Mouse (Mus musculus) kidney, postnatal 10 days (tissue): Measurements from ENCODE around the gene Naglu.

ENCODE experiments used
- DNase-seq: peaks from one replicate; pipeline ENCODE4 v3.0.0; 2021; ENCODE audit warnings: mixed read lengths

The Naglu gene

DNA sequence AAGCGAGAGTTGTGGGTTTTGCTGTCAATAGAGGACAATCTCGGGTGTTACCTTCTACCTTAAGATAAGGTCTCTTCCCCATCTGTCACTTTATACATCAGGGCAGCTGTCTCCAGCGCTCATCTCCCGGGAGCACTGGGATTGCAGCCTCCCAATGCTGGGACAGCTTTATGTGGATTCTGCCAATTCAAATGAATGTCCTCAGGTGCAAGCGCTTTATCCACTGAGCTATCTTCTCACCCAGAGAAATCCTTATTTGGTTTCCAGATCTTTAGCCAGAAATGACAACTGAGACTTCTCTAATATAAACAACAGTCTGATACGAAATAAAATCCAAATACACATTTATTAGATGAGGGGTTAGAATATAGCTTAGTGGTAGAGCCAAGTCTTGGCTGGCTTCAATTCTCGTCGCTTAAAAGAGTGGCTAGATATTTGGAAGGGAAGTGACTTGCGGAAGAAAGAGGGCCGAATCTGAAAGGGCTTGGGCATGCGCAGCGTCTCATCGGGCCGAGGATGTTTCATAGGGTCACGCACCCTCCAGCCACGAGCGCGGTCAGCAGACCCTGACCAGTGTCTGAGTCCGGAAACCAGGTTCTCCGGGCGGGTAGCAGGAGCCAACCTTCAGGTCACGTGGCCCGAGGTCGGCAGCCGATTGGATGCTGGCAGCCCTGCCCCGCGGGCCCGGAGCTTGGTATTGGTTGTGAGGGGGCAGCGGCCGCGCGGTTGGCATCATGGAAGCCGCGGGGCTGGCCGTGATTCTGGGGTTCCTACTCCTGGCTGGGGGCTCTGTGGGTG, at the start of gene Naglu:
Naglu (plus strand) TSS at position 622 of the 798 bp plus-strand sequence.
- DNase-seq, result peak; percentile 98

DNA sequence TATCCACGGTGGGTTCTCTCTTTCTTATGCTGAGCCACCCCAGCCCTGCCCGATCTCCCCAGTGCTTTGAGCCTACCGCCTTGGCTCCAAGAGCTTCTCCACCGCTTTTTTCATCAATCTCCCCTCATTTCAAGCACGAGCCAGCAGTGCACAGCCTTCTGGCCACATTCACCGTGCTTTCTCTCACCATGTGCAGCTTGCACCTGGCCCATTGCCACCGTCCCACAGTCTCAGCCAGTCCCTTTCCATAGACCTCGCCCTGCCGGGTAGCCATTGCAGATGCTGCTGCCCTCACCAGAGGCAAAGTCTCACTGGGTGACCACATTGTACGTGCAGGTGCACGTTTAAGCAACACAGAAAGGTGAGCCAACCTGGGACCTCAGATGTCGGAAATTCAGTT, 46.4 kb upstream of the Naglu start:
- DNase-seq, result peak; percentile 16

DNA sequence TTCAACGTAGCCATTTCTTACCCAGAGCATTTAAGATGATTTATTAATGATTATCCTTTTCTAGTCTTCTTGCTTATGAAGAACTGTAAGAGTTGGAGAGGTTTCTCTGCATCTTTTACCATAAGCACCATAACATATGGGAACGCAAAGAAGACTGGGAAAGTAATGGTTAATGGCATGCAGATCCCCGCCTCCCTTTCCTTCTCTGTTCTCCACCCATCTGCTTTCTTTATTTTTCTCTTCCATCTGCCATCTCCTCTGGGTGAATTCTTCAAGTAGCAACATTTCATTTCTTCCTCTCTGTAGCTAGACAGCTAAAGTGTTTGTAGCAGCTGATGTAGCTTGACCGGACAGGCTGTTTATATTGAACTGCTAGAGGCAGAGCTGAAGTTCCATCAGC, 45.8 kb upstream of the Naglu start:
- DNase-seq, result no peak

DNA sequence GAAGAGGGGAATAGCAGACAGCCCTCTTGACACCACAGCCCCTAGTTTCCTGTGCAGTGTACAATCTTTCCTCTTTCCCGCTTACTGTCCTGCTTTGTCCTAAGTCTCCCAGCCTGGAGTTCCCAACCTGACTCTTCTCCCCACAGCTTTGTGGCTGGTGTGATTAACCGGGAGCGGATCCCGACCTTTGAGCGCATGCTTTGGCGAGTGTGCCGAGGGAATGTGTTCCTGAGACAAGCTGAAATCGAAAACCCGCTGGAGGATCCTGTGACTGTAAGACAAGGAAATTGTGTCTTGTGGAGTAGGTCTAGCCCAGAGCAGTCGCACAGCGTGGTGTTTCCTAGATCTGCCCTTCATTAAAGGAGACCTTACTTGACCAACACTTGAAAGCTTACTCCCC, 42.7 kb upstream of the Naglu start:
- no peak for DNase-seq

DNA sequence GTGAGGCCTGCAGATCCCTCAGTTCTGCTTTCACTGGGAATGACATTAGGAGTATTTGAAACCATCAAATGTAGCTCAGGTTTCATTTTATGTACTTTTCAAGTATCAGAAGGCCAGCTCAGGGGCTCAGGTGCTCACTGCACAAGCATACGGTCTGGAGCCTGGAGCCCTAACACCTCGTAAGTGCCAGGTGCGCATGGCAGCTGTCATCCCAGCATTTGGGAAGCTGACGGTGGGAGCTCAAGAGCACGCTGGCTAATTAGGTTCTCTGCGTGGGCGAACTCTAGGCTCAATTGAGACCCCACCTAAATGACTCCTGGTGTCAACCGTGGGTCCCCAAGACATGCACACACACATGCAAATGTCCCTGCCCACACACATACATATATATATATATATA, 40.5 kb upstream of the Naglu start:
- DNase-seq, result no peak

DNA sequence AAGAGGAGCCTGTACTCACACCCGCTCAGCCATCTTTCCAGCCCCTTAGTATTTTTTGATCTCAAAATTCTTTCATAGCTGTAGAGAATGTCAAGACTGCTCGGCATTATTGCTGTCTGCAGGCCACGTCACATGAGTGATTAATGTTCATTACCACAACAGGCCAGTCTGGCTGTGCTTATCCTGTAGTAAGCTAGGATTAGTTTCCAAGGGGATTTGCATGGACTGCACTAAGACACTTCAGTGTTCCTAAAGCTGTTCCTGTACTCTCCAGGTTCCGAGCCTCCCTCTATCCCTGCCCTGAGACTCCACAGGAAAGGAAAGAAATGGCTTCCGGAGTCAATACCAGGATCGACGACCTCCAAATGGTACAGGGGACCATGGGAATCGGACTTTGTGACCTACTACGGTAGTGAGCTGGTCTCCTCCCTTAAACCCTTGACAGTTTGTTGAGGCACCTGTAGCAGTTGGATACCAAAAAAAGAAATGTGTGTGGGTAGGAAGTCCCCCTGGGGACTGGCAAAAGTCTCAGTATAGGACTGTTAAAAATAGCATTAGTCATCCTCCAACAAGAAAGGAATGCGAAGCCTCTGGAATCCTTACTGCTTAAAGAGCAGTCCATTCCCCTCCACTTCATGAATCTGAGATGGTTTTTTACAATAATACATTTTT, 39.5 kb upstream of the Naglu start:
- DNase-seq, result no peak

DNA sequence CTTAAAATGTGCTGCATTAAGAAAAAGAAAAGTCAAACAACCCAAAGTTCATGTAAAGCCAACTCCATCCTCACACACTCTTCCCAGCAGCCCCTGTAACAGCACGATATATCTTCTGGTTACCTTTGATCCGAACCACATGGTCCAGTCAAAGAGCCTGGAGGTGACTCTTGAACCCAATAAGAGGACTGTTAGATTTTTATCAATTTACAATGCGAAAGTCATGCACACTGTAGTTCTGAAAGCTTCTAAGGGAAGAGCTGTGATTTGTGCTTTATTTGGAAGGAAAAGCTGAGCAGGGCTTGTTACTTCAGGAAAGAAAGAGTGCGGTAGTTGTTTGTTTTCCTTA, 39.0 kb upstream of the Naglu start:
- no peak for DNase-seq

DNA sequence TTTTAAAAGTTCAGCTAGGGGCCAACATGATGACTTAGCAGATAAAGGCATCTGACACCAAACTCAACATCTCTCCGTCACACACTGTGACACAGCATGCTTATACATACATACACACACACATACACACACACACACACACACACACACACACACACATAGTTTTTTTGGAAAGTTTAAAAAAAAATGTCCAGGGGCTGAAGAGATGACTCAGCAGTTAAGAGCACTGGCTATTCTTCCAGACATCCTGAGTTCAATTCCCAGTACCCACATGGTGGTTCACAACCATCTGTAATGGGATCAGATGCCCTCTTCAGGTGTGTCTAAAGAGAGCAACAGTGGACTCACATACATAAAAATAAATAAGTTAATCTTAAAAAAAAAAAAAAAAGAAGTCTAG, 38.3 kb upstream of the Naglu start:
- no peak for DNase-seq

DNA sequence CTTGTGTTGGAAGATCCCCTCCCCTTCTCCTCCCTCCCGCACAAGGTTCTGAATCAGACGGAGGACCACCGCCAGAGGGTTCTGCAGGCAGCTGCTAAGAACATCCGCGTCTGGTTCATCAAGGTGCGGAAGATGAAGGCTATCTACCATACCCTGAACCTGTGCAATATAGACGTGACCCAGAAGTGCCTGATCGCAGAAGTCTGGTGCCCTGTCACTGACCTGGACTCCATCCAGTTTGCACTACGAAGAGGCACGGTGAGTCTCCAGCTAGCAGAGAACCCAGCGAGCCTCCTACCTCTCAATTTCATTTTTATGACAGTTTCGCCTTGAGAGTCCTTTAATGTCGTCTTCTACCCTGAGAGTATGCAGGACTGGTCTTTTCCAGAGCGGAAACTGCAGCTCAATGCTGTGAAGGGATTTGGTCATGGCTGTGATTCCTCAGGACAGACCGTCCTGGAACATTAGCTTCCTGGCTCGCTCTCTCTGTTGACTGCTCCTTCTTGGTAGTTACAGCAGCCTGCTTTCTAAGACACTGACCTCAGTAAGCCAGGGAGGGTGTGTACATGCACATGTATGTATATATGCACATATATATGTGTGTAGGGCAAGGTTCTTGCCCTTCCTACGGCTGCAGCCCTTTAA, 35.8 kb upstream of the Naglu start:
- no peak for DNase-seq

DNA sequence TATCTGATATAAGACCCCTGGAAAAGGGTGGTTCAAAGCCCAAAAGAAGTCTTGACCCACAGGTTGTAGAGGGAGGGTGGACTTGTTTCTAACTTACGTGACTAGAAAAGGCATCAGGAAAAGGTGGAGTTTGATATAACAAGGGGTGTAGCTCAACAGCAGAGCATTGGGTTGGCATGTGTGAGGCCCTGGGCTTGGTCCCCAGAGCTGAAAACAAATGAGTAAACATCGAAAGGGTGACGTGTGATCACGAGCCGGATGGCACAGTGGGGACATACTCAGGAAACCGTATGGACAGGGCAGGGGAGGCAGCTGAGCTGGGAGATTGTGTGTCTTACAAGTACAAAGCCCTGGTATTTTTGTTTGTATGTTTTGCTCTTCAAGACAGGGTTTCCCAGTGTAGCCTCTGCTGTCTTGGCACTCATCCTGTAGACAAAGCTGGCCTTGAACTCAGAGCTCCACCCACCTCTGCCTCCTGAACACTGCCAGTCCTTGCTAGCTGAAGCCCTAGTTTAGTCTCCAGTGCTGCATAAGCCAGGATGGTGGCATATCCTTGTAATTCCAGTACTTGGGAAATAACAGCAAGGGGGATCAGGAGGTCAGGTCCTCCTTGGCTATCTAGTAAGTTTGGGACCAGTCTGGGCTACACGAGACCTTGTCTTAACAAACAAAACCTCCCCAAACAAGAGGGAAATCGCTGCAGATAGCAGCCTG, 35.0 kb upstream of the Naglu start:
- DNase-seq, result no peak

DNA sequence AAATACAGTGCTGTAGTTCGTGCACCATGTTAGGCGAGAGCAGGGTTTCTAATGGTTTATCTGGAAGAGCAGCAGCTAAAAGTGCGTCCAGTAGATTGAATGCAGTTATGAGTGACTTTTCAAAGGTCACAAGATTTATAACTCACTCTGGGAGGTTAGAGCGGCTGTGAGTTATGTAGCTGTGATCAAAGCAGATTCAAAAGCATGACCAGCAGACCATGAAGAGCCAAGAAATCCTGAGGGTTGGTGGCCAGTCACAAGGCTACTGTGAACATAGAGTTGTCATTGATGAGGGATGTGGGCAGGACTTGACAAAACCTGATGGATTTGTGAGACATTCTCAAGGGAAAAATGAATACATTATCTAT, 34.5 kb upstream of the Naglu start:
- no peak for DNase-seq

DNA sequence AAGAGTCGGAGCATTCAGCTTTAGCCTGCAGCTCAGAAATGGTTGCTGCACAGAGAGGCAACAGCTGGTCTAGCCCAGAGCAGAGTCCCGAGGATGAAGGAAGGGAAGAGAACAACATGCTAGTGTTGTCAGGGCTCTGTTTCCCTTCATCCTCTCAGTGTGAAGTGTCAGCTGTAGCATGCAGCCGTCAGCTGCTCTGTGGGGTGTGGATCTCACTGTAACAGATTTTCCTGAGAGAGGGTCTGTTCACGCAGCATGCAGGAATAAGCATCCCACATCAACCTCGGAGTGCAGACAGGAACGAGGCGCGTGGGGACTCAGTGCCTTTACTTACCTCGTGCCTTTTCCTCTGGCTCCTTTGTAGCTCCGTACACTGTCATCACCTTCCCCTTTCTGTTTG, 32.0 kb upstream of the Naglu start:
- no peak for DNase-seq

DNA sequence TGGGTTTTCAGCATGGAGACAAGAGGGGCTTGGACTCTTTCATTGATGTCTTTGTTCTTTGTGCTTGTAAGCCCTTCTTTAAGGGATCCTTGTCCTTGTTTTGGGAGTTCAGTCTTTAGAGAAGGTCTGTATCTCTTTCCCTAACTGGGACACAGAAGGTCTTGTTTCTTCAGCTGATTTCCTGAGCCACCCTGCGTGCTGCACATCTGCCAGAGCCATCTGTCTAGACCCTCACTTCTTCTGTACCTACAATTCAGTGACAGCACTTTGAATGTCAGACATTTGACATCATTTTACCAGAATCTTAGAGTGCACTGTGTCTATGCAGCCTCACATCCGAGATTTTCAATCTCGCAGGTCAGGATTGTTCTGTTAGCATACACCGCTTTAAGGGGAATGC, 24.0 kb upstream of the Naglu start:
- no peak for DNase-seq

DNA sequence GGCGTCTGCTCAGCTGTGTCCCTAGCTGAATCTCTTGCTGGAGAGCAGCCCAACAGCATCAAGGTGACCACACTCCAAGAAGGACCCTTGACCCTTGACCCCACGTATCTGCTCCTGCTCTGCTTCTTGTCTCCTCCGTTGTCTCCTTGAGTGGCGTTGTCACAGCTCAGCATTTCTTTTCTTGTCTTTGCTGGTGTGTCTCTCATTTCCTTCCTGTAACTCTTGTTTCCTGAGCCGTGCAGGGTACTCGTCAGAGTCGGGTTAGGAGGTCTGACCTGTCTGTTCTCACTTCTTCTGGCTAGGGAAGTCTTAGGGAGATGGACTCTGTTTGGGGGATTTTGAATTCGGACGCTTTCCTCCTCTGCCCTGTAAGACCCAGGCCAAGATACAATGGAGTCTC, 23.4 kb upstream of the Naglu start:
- no peak for DNase-seq

DNA sequence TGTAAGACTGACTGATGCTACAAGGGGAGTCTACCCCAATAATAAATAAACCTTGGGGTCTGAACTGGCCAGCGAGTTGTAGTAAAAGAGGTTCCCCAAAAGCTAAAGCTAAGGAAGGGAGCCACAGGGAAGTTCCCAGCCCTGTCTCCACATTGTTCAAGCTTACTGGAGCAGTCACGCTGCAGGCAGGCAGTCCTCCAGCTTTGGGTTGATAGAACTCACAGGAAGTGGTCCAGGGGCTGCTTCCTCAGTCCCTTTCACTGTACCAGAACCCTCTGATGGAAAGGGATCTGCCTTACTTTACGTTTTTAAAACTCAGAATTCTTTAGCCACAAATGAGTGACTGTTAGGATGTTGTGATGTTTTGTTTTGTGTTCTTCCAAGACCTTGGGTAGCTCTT, 22.3 kb upstream of the Naglu start:
- DNase-seq, result no peak

DNA sequence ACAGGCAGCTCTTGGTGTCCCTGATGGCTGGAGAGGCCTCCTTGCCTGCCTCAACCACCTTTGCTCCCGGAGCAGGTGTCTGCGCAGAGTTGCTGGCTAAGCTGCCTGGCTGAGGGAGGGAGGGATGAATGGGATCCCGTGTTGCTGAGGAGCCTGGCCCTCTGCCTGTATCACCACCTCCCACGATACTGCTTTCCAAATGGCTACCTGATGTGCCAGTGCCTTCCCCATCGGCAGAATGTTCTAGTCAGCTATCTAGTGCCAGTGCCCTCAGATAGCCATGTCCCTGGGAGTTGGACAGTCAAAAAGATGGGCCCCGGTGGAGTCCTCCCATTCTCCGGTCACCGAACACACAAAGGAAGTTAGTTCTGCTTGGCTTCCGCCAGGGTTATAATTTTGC, 19.5 kb upstream of the Naglu start:
- no peak for DNase-seq

DNA sequence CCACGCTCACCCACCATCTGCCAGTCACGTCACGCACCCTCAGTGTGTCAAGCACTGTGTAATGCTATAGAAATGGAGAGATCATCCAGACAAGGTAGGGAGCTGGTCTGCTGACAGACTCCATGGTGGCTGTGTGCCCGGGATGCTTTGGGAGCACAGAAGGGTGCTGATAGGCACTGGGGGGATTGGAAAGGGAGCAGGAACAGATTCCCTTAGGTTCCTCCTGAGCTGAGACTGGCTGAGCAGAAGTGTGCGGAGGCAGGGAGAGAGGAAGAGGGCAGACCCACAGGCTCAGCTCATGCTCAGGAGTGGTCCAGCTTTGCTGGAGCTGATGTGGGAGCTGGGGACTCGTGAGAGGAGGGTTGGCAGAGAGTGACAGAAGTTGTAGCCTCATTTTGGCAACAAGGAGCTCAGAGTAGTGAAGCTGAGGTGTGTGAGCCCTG, 18.7 kb upstream of the Naglu start:
- no peak for DNase-seq

DNA sequence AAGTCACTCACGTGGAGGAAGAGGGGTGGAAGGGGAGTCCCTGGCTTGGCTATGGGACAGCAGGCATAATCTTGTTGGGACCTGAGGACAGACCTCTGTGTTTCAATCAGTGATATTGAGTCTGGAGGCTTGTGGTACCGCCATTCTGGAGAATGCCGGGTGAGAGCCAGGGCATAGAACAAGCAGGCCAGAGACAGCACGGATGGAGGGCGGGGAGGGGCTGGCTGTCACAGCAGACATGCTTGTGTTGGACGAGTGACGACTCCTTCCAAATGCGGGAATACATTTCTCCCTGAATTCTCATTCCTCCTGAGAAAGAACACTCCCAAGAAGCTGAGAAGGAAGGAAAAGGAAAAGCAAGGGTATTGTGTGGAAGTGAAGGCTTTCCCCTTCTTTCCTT, 18.2 kb upstream of the Naglu start:
- no peak for DNase-seq

DNA sequence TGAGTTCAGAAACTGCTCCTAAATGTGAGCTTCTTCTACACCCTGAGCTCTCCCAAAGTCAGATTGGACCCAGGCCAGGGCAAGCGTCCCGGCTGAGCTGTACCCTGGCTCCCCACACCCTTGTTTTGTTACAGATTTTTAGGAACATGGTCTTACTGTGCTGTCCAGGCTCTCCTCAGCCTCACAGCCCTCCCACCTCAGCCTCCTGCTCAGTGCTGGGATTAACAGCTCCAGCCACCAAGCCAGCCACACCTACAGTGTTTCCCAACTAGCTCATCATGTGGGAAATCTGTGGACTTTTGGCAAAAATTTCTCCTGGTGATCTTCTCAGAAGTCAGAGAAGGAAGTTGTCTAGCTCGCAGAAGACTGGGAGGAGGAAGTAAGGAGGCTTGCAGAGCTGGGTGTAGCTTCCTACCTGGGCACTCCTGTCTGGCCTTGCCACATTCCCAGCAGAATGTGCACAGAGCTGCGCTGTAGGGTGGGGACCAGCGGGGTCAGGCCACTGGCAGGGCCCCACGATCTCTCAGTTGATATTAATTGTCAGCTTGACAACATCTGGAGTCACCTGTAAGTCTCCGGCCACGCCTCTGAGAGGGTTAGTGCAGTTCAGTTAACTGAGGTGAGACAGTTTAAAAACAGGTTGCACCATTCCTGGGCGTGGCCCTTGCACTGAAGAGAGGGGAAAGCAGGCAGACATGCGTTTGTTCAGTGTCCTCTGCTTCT, 16.9 kb upstream of the Naglu start:
- DNase-seq, result no peak

DNA sequence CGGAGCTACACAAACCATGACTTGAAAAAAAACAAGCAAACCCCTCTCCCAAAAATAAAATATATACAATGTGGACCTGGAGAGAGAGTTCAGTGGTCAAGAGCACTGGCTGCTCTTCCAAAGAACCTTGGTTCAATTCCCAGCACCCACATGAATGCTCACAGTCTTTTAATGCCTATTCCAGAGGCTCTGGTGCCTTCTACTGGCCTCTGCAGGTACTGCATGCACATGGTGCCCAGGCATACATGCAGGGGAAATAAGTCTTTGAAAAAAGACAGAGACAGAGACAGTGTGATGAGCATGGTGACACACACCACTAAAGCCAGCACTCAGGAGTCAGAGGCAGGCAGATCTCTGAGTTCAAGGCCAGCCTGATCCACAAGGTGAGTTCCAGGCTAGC, 15.8 kb upstream of the Naglu start:
- no peak for DNase-seq

DNA sequence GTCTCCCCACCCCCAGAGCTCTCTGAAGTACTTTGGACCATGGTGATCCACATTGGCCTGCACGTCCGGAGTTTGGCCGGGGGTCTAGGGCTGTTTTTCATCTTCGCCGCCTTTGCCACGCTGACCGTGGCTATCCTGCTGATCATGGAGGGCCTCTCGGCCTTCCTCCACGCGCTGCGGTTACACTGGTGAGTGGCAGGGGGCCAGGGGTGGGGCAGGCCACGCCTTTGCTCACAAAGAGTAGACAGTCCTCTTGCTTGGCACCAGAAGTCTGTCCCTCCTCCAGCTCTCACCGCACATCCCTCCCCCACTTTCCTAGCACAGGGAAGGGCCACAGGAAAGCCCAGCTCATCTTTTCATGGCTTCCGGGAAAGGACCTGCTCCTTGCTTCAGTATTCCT, 14.4 kb upstream of the Naglu start:
- no peak for DNase-seq

DNA sequence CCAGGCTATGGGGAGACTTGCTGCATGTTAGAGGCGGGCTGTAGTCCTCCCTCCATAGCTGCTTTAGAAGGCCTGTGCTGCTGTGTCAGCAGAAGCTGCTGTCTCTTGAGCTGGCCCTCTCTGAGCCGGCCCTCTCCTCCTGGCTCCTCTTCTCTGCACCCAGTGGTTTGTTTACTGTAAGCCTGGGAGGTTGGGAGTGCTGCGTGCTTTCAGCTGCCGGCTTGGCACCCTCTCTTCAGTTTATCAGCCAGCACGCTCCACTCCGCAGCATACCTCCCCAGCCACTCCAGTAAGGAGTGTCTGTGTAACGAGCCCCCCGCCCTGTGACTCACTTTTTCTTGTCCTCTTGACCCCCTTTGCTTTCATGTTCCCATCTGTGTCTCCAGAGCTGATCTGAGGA, 12.9 kb upstream of the Naglu start:
- peak; percentile 62 for DNase-seq

DNA sequence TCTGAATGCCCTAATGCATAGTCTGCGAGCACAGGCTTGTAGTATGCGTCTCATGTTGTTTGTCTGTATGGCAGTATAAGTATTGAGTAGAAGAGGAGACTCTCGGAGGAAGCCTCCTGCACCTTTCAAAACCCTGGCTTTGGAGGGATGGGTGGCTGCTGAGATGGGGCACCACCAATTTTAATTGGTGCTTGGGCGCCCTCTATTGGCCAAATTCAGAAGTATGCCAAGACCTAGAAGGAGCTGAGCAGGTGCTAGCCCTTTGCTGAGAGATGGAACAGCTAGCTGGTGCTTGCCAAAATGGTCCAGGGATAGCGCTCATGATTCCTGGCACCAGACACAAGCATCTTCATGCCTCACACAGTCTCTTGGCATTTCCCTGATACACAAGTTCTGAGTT, 12.0 kb upstream of the Naglu start:
- DNase-seq, result peak; percentile 92
